Mouse (Mus musculus) heart, postnatal 4 days (tissue): ENCODE measurements around the gene Adra1d. TPM values are rescaled to one million over a fixed set of nuclear protein-coding genes. Genes with fewer than 3 reads are reported as not detected.

Experiments used
- DNase-seq: peaks from one replicate; pipeline ENCODE4 v3.0.0; 2021
- total RNA-seq, 2 experiments: library from RNA; stranded (reverse); gene quantifications; 2 replicates each; pipeline ENCODE4 v1.2.3; 2021

The Adra1d gene
- total RNA-seq, 2 experiments from 2014 or later = 2.8 to 3.8 TPM

- DNase-seq = no peak
These were observed 65.8 kb downstream of the Adra1d start for GRCm38 (mm10) chr2:131496125-131496820.

Other genes starting within 250 kb of the Adra1d start
- 1 to 10 TPM; 8.0 to 9.0 TPM for gene Rnf24, start 209.4 kb downstream of the Adra1d start, total RNA-seq
- 10 to 100 TPM; 33.7 to 35.2 TPM for gene Smox, start 70.8 kb downstream of the Adra1d start, total RNA-seq